Mouse (Mus musculus): Measurements from ENCODE around the gene Ugt2a2. TPM values are rescaled to one million over a fixed set of nuclear protein-coding genes. Genes with fewer than 3 reads are reported as not detected.
"Not testable (repeated sequence)": the region's sequence is repeated elsewhere in the genome, so short reads cannot be mapped to it uniquely, and the experiment has no call there.

The Ugt2a2 gene
- polyA plus RNA-seq, 1 experiment from 2014 or later = not detected

- Histone ChIP-seq H3K4me2 (replicated peaks; ENCODE audit: low read depth, low read length) (no peak overlapping the region), H3K9ac (replicated peaks; ENCODE audit: low read depth) (no peak overlapping the region), H3K9me3 (ENCODE audit: low read length) (no peaks in the 10 kb centered on the region), H3K36me3 (ENCODE audit: insufficient read depth, low read length) (no peaks in the 10 kb centered on the region), H3K27ac (ENCODE audit: low read length) (no peak overlapping the region), H3K27me3 (replicated peaks; ENCODE audit: insufficient read depth, low read length) (no peaks in the 10 kb centered on the region), H3K4me3 (ENCODE audit: low read depth, low read length) (no peak overlapping the region), H3K4me1 (ENCODE audit: insufficient read depth, low read depth, low read length) (no peaks in the 10 kb centered on the region)
- no peak for TF ChIP-seq CTCF (IDR thresholded peaks at IDR 0.05)
- no peak for TF ChIP-seq EP300 (IDR thresholded peaks at IDR 0.05)
- no peak for DNase-seq (ENCODE audit: low spot score)
- 44% methylated on average over 1 of the region's 1 CpGs for WGBS
- ATAC-seq = no peak
Observed at GRCm38 (mm10) chr5:87458810-87459209, 23.2 kb downstream of the Ugt2a2 start.

- H3K36me3 ChIP-seq (ENCODE audit: insufficient read depth, low read length) = no peaks in the 10 kb centered on the region
- no peak overlapping the region for H3K4me2 ChIP-seq (replicated peaks; ENCODE audit: low read depth, low read length)
- no peak overlapping the region for H3K27ac ChIP-seq (ENCODE audit: low read length)
- no peak overlapping the region for H3K9ac ChIP-seq (replicated peaks; ENCODE audit: low read depth)
- no peaks in the 10 kb centered on the region for H3K4me1 ChIP-seq (ENCODE audit: insufficient read depth, low read depth, low read length)
- H3K9me3 ChIP-seq (ENCODE audit: low read length) = no peaks in the 10 kb centered on the region
- no peak for DNase-seq (ENCODE audit: low spot score)
- TF ChIP-seq EP300 (IDR thresholded peaks at IDR 0.05) (no peak), CTCF (IDR thresholded peaks at IDR 0.05) (no peak)
- H3K4me3 ChIP-seq (ENCODE audit: low read depth, low read length) = no peak overlapping the region
- no peaks in the 10 kb centered on the region for H3K27me3 ChIP-seq (replicated peaks; ENCODE audit: insufficient read depth, low read length)
- ATAC-seq = no peak
Observed at GRCm38 (mm10) chr5:87457701-87458100, 24.4 kb downstream of the Ugt2a2 start.

GRCm38 (mm10) chr5:87456216-87456850 lies 25.7 kb downstream of the Ugt2a2 start:
- H3K9me3 ChIP-seq (ENCODE audit: low read length) = no peaks in the 10 kb centered on the region
- H3K27ac ChIP-seq (ENCODE audit: low read length) = no peak overlapping the region
- ATAC-seq (no peak), DNase-seq (ENCODE audit: low spot score) (no peak)
- 80% methylated on average over 3 of the region's 3 CpGs for WGBS
- no peak overlapping the region for H3K4me3 ChIP-seq (ENCODE audit: low read depth, low read length)
- no peaks in the 10 kb centered on the region for H3K36me3 ChIP-seq (ENCODE audit: insufficient read depth, low read length)
- no peaks in the 10 kb centered on the region for H3K4me1 ChIP-seq (ENCODE audit: insufficient read depth, low read depth, low read length)
- H3K9ac ChIP-seq (replicated peaks; ENCODE audit: low read depth) = no peak overlapping the region
- no peak overlapping the region for H3K4me2 ChIP-seq (replicated peaks; ENCODE audit: low read depth, low read length)
- H3K27me3 ChIP-seq (replicated peaks; ENCODE audit: insufficient read depth, low read length) = no peaks in the 10 kb centered on the region
- TF ChIP-seq EP300 (IDR thresholded peaks at IDR 0.05) (no peak), CTCF (IDR thresholded peaks at IDR 0.05) (no peak)

- Histone ChIP-seq H3K27me3 (replicated peaks; ENCODE audit: insufficient read depth, low read length) (no peaks in the 10 kb centered on the region), H3K9me3 (ENCODE audit: low read length) (no peaks in the 10 kb centered on the region), H3K4me3 (ENCODE audit: low read depth, low read length) (no peak overlapping the region), H3K36me3 (ENCODE audit: insufficient read depth, low read length) (no peaks in the 10 kb centered on the region), H3K4me2 (replicated peaks; ENCODE audit: low read depth, low read length) (no peak overlapping the region), H3K27ac (ENCODE audit: low read length) (no peak overlapping the region), H3K9ac (replicated peaks; ENCODE audit: low read depth) (no peak overlapping the region), H3K4me1 (ENCODE audit: insufficient read depth, low read depth, low read length) (no peaks in the 10 kb centered on the region)
- DNase-seq (ENCODE audit: low spot score) = no peak
- TF ChIP-seq EP300 (IDR thresholded peaks at IDR 0.05) (no peak), CTCF (IDR thresholded peaks at IDR 0.05) (no peak)
- no peak for ATAC-seq
Observed at GRCm38 (mm10) chr5:87455519-87455918, 26.5 kb downstream of the Ugt2a2 start.

GRCm38 (mm10) chr5:87452514-87452913 lies 29.5 kb downstream of the Ugt2a2 start:
- H3K27me3 ChIP-seq (replicated peaks; ENCODE audit: insufficient read depth, low read length); H3K27ac ChIP-seq (ENCODE audit: low read length); H3K4me2 ChIP-seq (replicated peaks; ENCODE audit: low read depth, low read length); H3K4me3 ChIP-seq (ENCODE audit: low read depth, low read length); H3K4me1 ChIP-seq (ENCODE audit: insufficient read depth, low read depth, low read length); H3K9me3 ChIP-seq (ENCODE audit: low read length); H3K9ac ChIP-seq (replicated peaks; ENCODE audit: low read depth); H3K36me3 ChIP-seq (ENCODE audit: insufficient read depth, low read length); DNase-seq (ENCODE audit: low spot score); ATAC-seq: not testable (repeated sequence)
- 78% methylated on average over 4 of the region's 5 CpGs for WGBS

- Histone ChIP-seq H3K36me3 (ENCODE audit: insufficient read depth, low read length) (no peaks in the 10 kb centered on the region), H3K4me3 (ENCODE audit: low read depth, low read length) (no peak overlapping the region), H3K4me2 (replicated peaks; ENCODE audit: low read depth, low read length) (no peak overlapping the region), H3K27ac (ENCODE audit: low read length) (no peak overlapping the region), H3K9me3 (ENCODE audit: low read length) (no peaks in the 10 kb centered on the region), H3K4me1 (ENCODE audit: insufficient read depth, low read depth, low read length) (no peaks in the 10 kb centered on the region), H3K27me3 (replicated peaks; ENCODE audit: insufficient read depth, low read length) (no peaks in the 10 kb centered on the region), H3K9ac (replicated peaks; ENCODE audit: low read depth) (no peak overlapping the region)
- no peak for ATAC-seq
- 38% methylated on average over 3 of the region's 3 CpGs for WGBS
- TF ChIP-seq EP300 (IDR thresholded peaks at IDR 0.05) = no peak
- TF ChIP-seq CTCF (IDR thresholded peaks at IDR 0.05) = peak; percentile 53
- peak; percentile 9 for DNase-seq (ENCODE audit: low spot score)
Observed at GRCm38 (mm10) chr5:87436264-87436663, 45.8 kb downstream of the Ugt2a2 start.

GRCm38 (mm10) chr5:87425676-87426075 lies 56.4 kb downstream of the Ugt2a2 start:
- 67% methylated on average over 3 of the region's 3 CpGs for WGBS
- Histone ChIP-seq H3K4me2 (replicated peaks; ENCODE audit: low read depth, low read length) (no peak overlapping the region), H3K27ac (ENCODE audit: low read length) (no peak overlapping the region), H3K4me3 (ENCODE audit: low read depth, low read length) (no peak overlapping the region), H3K9me3 (ENCODE audit: low read length) (no peaks in the 10 kb centered on the region), H3K36me3 (ENCODE audit: insufficient read depth, low read length) (no peaks in the 10 kb centered on the region), H3K27me3 (replicated peaks; ENCODE audit: insufficient read depth, low read length) (no peaks in the 10 kb centered on the region), H3K4me1 (ENCODE audit: insufficient read depth, low read depth, low read length) (no peaks in the 10 kb centered on the region), H3K9ac (replicated peaks; ENCODE audit: low read depth) (no peak overlapping the region)
- DNase-seq (ENCODE audit: low spot score) (no peak), ATAC-seq (no peak)
- no peak for TF ChIP-seq CTCF (IDR thresholded peaks at IDR 0.05)
- no peak for TF ChIP-seq EP300 (IDR thresholded peaks at IDR 0.05)

GRCm38 (mm10) chr5:87424041-87424440 lies 58.0 kb downstream of the Ugt2a2 start, which contains the start of gene Ugt2b38:
Gene Ugt2b38, minus strand, starts transcription at chr5:87424203.
- not testable (repeated sequence) for ATAC-seq; DNase-seq (ENCODE audit: low spot score); H3K27ac ChIP-seq (ENCODE audit: low read length); H3K4me1 ChIP-seq (ENCODE audit: insufficient read depth, low read depth, low read length); H3K9ac ChIP-seq (replicated peaks; ENCODE audit: low read depth); H3K4me3 ChIP-seq (ENCODE audit: low read depth, low read length); H3K27me3 ChIP-seq (replicated peaks; ENCODE audit: insufficient read depth, low read length); H3K36me3 ChIP-seq (ENCODE audit: insufficient read depth, low read length); H3K4me2 ChIP-seq (replicated peaks; ENCODE audit: low read depth, low read length); H3K9me3 ChIP-seq (ENCODE audit: low read length)
- 86% methylated on average over 1 of the region's 2 CpGs for WGBS

Data from lung, postnatal 0 days (tissue).